Mouse (Mus musculus) forelimb bud, embryonic 11.5 days (tissue): ENCODE measurements around the gene Henmt1.

ENCODE experiments used
- DNase-seq: peaks from one replicate; pipeline ENCODE4 v3.0.0-alpha.2; 2012; ENCODE audit warnings: low read depth, low spot score

Gene Henmt1

GRCm38 (mm10) chr3:108940001-108940633, 444 bp downstream of the Henmt1 start, which contains the start of gene Gm9857:
Gene Gm9857, minus strand, starts transcription at chr3:108940445.
- DNase-seq = peak; percentile 41

- DNase-seq = no peak
Measured at GRCm38 (mm10) chr3:108940996-108941395, 1.3 kb downstream of the Henmt1 start.

GRCm38 (mm10) chr3:108957976-108958375, 18.3 kb downstream of the Henmt1 start:
- DNase-seq = no peak

GRCm38 (mm10) chr3:108959680-108960295, 20.1 kb downstream of the Henmt1 start:
- no peak for DNase-seq

GRCm38 (mm10) chr3:108961226-108961625, 21.6 kb downstream of the Henmt1 start:
- DNase-seq = no peak

- DNase-seq = no peak
Measured at GRCm38 (mm10) chr3:108961655-108962054, 22.0 kb downstream of the Henmt1 start.

GRCm38 (mm10) chr3:108963278-108963677, 23.6 kb downstream of the Henmt1 start:
- no peak for DNase-seq

GRCm38 (mm10) chr3:108963776-108964175, 24.1 kb downstream of the Henmt1 start:
- DNase-seq = no peak

GRCm38 (mm10) chr3:108964361-108965044, 24.8 kb downstream of the Henmt1 start:
- no peak for DNase-seq

GRCm38 (mm10) chr3:108966051-108966450, 26.4 kb downstream of the Henmt1 start:
- no peak for DNase-seq

- DNase-seq = no peak
Measured at GRCm38 (mm10) chr3:108973980-108974660, 34.4 kb downstream of the Henmt1 start.

- no peak for DNase-seq
Measured at GRCm38 (mm10) chr3:108974920-108975485, 35.3 kb downstream of the Henmt1 start.

GRCm38 (mm10) chr3:108977340-108978030, 37.8 kb downstream of the Henmt1 start:
- no peak for DNase-seq

- no peak for DNase-seq
Measured at GRCm38 (mm10) chr3:108981946-108982345, 42.3 kb downstream of the Henmt1 start.

GRCm38 (mm10) chr3:108983989-108984388, 44.3 kb downstream of the Henmt1 start:
- no peak for DNase-seq

- DNase-seq = no peak
Measured at GRCm38 (mm10) chr3:108986534-108986933, 46.9 kb downstream of the Henmt1 start.

- no peak for DNase-seq
Measured at GRCm38 (mm10) chr3:108987009-108987659, 47.5 kb downstream of the Henmt1 start.

- DNase-seq = no peak
Measured at GRCm38 (mm10) chr3:108989971-108990548, 50.4 kb downstream of the Henmt1 start.

GRCm38 (mm10) chr3:108994477-108994876, 54.8 kb downstream of the Henmt1 start:
- no peak for DNase-seq

- DNase-seq = no peak
Measured at GRCm38 (mm10) chr3:108995379-108995778, 55.7 kb downstream of the Henmt1 start.
